Mouse (Mus musculus): ENCODE results near the gene Gpr12.

- TF ChIP-seq CTCF (conservative IDR thresholded peaks at IDR 0.05; ENCODE audit: low read length) (no peak), NANOG (IDR thresholded peaks at IDR 0.05; ENCODE audit: borderline replicate concordance, low read length) (no peak), POU5F1 (IDR thresholded peaks at IDR 0.05; ENCODE audit: borderline replicate concordance, low read length) (no peak)
These were observed 21.2 kb upstream of the Gpr12 start for GRCm38 (mm10) chr5:146606221-146606620.
